Mouse (Mus musculus): ENCODE measurements at regions not wholly inside any gene's neighbourhood (a gene's known extent, or its start where the extent isn't known, plus 50 kb on each side); places are given as distances from the start of the nearest gene placed in this dataset.

- TF ChIP-seq POLR2A (IDR thresholded peaks at IDR 0.05; ENCODE audit: low read depth, low read length): no peak
- TF ChIP-seq CTCF (conservative IDR thresholded peaks at IDR 0.05; ENCODE audit: insufficient read depth, insufficient read length, low read depth, low read length): no peak
These were observed 638.9 kb downstream of the Bcl11a start for GRCm38 (mm10) chr11:24716539-24717287.

Data from kidney, adult 2 months (tissue).